Mouse (Mus musculus) urinary bladder, postnatal 4 days (tissue): Measurements from ENCODE around the gene Dgkg.

Experiments used
- DNase-seq, 2 experiments: peaks; one replicate each; pipeline ENCODE4 v3.0.0; 2021 to 2022; ENCODE audit warnings: low spot score in 2 of 2

Dgkg gene

DNA sequence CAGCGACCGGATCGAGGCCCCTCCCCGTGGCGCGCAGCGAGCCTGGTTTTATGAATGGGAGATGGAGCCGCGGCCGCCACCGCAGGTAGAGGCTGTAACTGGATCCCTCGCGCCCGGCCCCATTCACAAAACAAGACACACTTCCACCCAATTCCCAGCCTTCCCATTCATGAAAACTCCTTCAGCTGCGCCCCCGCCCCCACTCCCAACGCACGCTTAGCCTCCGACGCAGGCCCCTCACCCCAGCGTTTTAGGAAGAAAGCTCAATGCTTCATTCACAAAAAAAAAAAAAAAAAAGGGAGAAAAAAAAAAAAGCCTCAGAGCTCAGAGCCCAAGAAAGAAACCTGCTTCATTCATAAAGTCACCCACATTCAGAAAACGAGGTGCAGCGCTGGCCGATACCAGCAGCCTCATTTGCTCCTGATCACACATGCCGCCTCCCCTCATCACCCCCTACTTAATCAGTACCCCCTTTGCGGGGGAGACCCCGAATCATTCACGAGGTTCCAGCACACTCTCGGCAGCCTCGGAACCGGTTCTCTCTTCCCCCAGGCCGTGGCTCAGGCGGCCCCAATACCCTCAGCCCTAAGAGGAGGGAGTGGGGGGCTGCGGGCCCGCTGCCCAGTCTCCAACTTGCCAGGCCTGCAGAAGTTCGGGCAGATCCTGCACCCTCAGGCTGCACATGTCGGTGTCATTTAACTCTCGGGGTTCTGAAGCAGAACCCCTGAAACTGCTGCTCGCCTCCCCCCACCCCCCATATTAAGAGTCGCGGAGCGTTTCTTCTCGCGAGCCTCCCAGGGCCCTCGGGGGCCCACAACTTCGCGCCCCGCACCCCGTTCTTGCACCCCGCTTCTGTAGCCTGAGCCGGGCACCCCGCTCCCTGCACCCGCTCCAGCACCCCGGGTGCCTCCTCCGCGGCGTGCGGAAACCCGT, 218.3 kb downstream of the Dgkg start:
- peak; percentile 52 to 72 for DNase-seq

DNA sequence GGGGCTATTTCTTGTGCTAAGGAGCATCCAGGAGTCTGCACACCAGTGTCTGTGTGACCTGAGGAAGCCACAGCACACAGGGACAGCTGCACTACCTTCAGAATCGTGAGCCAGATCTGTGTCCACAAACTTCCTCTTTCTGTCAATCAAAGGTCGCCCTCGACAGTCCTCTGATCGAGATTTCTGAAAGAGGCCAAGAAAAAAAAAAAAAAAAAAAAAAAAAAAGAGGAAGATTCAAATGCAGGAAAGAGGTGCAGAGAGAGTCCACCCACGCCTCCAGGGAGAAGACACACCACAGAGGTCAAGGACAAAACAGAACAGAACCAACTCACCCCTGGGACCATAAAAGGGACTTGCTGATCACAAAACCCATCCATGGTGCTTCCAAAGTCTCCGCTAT, 220.9 kb downstream of the Dgkg start:
- DNase-seq = no peak

DNA sequence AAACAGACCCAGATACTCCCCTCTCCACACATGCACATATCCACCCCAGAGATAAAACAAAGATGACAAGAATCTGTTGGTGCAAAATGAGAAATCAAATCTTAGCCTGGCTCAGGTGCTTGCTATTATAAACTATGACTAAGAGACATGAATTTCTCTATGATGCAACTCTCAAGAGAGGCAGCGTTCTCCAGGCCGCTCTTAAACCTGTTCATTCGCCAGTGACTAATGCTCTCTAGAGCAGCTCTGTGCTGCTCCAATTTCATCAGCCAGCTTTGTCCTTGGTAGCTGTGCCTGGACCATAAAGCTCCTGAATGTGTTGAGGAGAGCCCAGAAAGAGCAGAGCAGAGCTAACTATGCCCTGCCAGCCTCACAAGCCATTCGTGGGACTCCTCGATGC, 222.5 kb downstream of the Dgkg start:
- no peak for DNase-seq

DNA sequence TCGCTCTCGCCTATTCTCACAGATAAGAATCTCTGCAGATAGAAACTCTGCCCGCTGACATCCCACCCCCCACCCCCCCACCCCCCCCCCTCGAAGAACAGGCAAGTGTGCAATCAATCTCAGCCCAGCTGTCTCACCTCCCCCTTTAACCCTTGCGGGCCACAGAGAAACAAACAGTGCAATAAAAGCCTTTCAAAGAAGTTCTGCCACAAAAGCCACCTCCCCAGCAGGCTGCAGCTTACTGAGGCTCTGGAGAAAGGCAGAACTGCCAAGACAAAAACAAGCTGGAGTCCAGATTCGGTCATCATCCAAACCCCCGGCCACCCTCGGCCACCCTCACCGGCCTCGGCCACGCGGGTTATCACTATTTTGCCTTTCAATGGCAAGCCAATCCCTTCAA, 223.1 kb downstream of the Dgkg start:
- no peak for DNase-seq

DNA sequence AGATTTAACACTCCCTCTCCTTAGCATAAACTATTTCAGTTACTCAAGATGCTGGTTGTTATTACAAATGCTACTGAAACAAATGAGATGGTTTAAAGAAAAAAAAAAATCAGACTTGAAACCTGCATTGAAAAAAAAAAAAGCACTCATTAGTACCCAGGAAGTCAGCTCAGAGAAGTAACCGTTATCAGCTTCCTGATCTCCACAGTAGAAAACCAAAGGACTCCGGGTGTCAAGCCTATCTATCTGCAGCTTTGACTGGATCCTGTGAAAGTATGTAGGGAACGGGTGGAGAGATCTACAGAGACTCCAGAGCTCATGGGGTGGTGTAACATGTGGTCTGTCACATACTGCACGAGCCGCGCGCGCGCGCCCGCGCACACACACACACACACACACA, 225.2 kb downstream of the Dgkg start:
- no peak for DNase-seq

DNA sequence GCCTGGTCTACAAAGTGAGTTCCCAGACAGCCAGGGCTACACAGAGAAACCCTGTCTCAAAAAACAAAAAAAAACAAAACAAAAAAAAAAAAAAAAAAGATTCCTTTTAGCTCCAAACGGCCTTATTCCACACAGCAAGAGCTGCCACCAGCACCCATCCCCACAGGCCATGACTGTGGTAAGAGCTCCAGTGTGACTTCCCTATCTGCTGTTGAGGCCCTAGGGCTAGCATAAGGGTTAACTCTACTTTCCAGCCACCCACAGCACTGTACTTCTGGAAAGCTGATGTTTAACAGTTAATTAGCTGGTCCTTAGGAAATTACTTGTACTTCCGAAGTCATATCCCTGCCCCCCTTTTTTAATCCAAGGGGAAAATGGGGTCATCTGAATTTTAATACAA, 225.7 kb downstream of the Dgkg start:
- no peak for DNase-seq

DNA sequence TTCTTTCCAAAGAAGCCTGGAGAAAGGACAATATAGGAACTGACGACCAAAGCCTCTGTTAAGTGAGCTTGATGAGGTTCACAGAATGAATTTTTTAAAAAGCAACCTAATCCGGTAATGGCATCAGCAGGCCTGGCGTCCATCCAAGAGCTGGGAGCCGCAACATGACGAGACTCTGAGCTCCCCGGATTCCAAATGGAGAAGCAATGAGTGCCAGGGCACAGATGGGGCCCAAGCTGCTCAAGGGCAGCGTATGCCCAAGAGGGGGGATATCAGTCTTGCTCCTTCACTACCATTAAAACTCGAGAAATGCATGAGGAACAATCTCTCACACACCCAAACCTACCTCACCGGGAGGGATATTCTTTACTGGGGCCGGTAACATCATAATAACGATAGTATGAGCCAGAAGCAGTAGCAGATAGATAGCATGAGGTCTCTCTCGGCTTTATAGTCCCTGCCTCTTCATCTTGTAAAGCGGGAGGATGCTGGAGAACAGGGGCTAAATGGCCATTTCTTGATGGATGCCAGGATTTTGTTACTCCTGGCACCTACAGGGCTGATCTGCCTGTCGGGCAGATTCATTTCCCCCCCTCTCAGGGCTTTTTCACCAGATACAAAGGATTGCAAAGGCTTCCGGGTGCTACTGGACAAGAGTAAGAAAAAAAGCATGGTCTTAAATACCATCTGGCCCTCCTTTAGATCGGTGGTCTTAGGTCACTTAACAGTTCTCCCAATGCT, 226.6 kb downstream of the Dgkg start:
- no peak for DNase-seq

DNA sequence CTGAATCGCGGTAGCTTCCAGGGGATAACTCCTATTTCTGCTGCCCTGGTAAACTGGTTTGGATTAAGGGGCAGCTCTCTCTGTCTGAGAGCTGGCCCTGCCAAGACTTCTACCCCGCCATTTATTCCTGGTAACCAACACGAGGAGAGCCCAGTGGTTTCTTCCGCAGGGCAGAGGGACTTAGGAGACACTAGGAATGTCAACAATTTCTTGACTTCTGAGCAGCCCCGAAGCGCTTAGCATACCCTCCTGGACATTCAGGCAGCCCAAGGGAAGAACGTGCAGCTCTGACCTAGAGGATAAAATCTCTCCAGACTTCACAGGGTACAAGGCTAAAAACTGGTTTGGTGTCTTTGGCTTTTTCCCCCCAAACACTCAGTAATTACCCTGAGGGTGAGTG, 227.6 kb downstream of the Dgkg start:
- DNase-seq = no peak

DNA sequence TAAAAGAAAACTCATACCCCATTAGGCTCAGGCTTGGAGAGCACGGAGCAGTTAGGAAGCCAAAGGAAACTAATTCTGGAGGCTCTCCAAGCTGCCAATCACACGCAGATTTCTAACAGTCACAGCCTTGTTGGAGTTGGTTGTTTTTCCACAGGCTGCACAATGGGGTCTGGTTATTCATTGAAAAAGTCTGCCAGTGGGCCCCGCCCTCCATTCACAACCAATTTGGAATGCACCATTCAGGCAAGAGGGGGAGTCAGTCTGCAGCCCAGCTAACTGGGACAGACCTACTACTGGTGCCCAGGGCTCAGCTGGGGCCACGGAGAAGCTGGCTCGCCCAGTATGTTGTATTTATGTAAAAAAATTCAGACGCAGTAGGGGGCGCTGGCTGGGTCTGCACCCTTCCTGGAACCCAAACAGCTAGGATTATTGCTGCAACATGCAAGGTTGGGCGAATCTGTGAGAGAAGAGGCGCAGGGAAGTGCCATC, 228.1 kb downstream of the Dgkg start:
- peak; percentile 69 to 71 for DNase-seq

DNA sequence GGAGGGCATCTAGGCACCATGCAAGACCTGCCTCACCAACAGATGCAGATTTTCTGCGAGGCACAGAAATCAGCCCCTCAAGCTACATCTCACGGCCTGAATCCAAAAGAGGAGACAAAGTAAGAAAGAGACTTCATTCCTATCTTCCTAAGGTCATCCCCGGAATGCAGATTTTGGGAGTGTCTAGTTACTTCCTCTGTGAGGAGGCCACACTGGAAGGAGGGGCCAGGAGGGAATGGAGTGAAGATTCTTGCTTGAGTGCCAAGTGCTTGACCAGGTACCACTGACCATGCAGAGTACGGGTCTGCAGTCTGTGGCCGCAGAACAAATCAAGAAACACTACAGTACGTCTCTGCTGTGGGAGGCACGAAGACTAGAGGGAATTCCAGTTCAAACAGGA, 230.2 kb downstream of the Dgkg start:
- no peak for DNase-seq

DNA sequence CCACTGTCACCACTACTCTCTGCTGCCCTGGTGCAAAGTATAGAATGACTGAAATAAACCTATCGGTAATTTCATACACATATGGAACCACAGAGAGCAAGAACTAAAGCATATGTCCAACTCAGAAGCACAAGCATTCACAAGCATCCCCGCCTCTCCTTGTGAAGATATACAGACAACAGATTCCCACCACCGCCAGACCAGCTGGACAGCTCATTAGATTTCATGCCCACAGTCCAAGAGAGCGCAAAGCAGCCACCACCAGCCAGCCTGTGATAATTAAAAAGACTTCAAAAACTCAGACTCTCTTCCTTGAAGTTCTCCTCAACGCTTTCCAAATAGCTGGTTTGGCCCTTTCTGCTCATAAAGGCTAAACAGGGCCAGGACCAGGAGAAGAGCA, 234.8 kb downstream of the Dgkg start:
- DNase-seq = no peak
